Mouse (Mus musculus) testis, adult 2 months (tissue): ENCODE results near the gene Fto.

Experiments used
- CTCF ChIP-seq: fragments of 200-500 bp; IDR thresholded peaks from 2 replicates; pipeline ENCODE4 v1.5.1; 2012; ENCODE audit warnings: low read depth, mild to moderate bottlenecking, inconsistent platforms, low read length, moderate library complexity; ENCODE audit not compliant: control insufficient read depth, insufficient read depth, insufficient replicate concordance
- POLR2A ChIP-seq: fragments of 200-500 bp; IDR thresholded peaks from 2 replicates; pipeline ENCODE4 v1.6.1; 2012; ENCODE audit warnings: low read depth, mild to moderate bottlenecking, inconsistent platforms, low read length, moderate library complexity; ENCODE audit not compliant: control insufficient read depth

DNA sequence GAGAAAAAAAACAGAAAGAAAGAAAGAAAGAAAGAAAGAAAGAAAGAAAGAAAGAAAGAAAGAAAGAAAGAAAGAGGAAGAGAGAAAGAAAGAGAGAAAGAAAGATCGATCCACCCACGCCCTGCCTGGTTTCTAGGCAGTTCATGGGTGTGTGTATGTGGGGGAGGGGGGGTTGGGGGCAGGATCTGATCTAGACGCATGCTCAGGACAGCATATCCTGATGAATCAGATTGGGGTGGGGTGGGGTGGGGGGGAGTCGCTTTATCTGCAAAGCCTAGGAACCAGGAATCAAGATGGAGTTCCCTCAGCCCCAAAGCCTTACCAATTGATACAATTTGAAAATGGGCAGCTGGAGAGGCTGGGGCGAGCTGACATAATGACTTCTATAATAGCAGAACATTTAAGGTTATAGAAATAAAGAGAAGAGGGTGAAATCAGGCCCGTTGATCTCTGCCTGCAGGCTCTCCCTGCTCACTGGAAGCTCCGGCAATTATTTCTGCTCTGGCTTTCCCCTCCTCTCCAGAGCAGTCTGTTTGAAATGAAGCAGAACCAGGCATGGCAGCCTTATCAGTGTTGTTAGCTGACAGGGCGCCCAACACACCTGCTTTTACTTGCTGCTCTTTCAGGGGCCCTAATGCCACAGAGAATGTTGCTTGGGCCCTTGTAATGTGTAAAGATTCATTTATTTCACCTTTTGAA, 402.2 kb downstream of the Fto start:
- no peak for TF ChIP-seq CTCF
- TF ChIP-seq POLR2A: no peak
